8 mouse cellular contexts compared by ENCODE assay signal in the genomic region with DNA sequence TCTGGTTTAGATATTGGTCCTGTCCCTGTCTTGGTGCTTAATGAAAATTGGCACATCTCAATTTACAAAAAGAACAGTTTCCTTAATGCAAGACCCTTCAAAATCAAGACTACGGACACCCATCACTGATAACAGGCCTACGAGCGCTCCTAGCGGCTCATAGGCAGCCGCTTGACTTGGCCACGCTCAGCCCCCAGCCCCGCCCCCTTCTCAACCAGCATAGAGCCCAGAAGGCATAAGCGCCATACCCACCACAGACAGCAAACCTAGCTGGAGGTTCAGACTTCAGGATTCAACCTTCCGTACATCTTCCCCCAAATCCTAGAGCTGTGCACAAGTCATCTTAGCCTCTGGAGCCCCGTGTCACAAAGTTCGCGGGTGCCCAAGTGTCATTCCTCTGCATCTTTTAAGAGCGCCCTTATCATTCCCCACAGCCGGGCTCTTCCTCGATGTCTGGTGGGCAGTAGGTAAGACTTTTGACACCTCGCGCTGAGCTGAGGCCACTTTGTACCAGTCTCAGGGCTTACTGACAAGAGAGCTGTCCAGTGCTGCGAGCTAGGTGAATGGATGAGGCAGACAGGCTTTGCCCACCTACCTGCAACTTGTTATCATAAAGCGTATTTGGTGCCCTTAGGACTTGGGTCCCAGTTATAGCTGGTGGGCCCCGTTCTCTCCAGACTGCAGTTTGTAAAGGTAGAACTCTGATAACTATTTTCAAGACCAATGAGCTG. TPM values are rescaled to one million over a fixed set of nuclear protein-coding genes. Genes with fewer than 3 reads are reported as not detected.
DNase-seq lines count a peak whose midpoint lies in the region; ATAC-seq lines count a peak whose summit lies in the region.

No protein-coding gene starts in this region.

- WGBS in midbrain, embryonic 14.5 days = 43% methylated on average over 20 of the region's 20 CpGs
- 48% methylated on average over 20 of the region's 20 CpGs for WGBS in midbrain, embryonic 13.5 days

- peaks cover 23% of the 10 kb centered on the region for H3K36me3 ChIP-seq in midbrain, embryonic 14.5 days (ENCODE audit: control insufficient read depth, insufficient read depth, low read length)
- peaks cover 24% of the 10 kb centered on the region for H3K36me3 ChIP-seq in midbrain, embryonic 13.5 days

- H3K9ac ChIP-seq in midbrain, embryonic 14.5 days (replicated peaks; ENCODE audit: low read length) = no peak overlapping the region
- no peak overlapping the region; the same call in 1 of the 2 replicates for H3K9ac ChIP-seq in midbrain, embryonic 13.5 days (replicated peaks)

- DNase-seq in gastrocnemius, postnatal 10 days = peak; percentile 43
- no peak for DNase-seq in gastrocnemius, adult 18-20 months (ENCODE audit: low spot score)
- peak; percentile 54 for DNase-seq in midbrain, embryonic 14.5 days
- peak; percentile 22 for DNase-seq in T-cell, adult 2 months (ENCODE audit: low spot score)
- no peak for DNase-seq in layer of hippocampus, postnatal 25 days (ENCODE audit: extremely low spot score in 1 of 2, low spot score in 1 of 2)
- DNase-seq in layer of hippocampus, adult 8-10 months (ENCODE audit: low spot score in 2 of 2) = no peak

- H3K27me3 ChIP-seq in midbrain, embryonic 14.5 days (ENCODE audit: control insufficient read depth, insufficient read depth, low read length) = no peaks in the 10 kb centered on the region
- no peaks in the 10 kb centered on the region for H3K27me3 ChIP-seq in midbrain, embryonic 13.5 days

- H3K4me2 ChIP-seq in midbrain, embryonic 14.5 days (ENCODE audit: low read length) = no peak overlapping the region
- H3K4me2 ChIP-seq in midbrain, embryonic 13.5 days (replicated peaks) = no peak overlapping the region

- peaks cover 12% of the 10 kb centered on the region for H3K4me1 ChIP-seq in midbrain, embryonic 14.5 days (ENCODE audit: control insufficient read depth, insufficient read depth, low read length)
- H3K4me1 ChIP-seq in midbrain, embryonic 13.5 days (replicated peaks) = peaks cover 23% of the 10 kb centered on the region

- no peaks in the 10 kb centered on the region for H3K9me3 ChIP-seq in midbrain, embryonic 14.5 days (ENCODE audit: control insufficient read depth, low read length)
- H3K9me3 ChIP-seq in midbrain, embryonic 13.5 days = no peaks in the 10 kb centered on the region

- H3K27ac ChIP-seq in midbrain, embryonic 14.5 days (replicated peaks; ENCODE audit: low read depth, low read length) = no peak overlapping the region
- H3K27ac ChIP-seq in midbrain, embryonic 13.5 days = no peak overlapping the region

- no peak for ATAC-seq in midbrain, embryonic 14.5 days (ENCODE audit: low FRiP score, low TSS enrichment)
- ATAC-seq in midbrain, embryonic 13.5 days = no peak
- peak; percentile 17 for ATAC-seq in megakaryocyte progenitor cell, adult 5-6 weeks (replicated peaks; ENCODE audit: poor library complexity)

- no peak overlapping the region for H3K4me3 ChIP-seq in midbrain, embryonic 14.5 days (replicated peaks; ENCODE audit: low read depth, low read length)
- no peak overlapping the region for H3K4me3 ChIP-seq in midbrain, embryonic 13.5 days (replicated peaks)

RNA-seq across cellular contexts. Expression of gene Rplp1, which starts 3.7 kb away (rescaled TPM):
- total RNA-seq in gastrocnemius, postnatal 10 days (2021) = 1,000 to 10,000 TPM; 1,829 to 1,854 TPM
- total RNA-seq in gastrocnemius, adult 18-20 months (2021) = 1,000 to 10,000 TPM; 1,375 to 1,461 TPM
- 935 and 1,231 TPM in 2 replicates for polyA plus RNA-seq in midbrain, embryonic 14.5 days (2014; fragmentation: Nextera tagmentation; extraction: Ambion mirVana)
- 860 and 872 TPM in 2 replicates for polyA plus RNA-seq in midbrain, embryonic 13.5 days (2015; fragmentation: Nextera tagmentation; extraction: Ambion mirVana)
- total RNA-seq in megakaryocyte progenitor cell, adult 5-6 weeks (2015) = 3,301 and 3,503 TPM in 2 replicates
- total RNA-seq in megakaryocyte progenitor cell, adult 5-6 weeks (2017) = 5,104 and 5,789 TPM in 2 replicates
- 1,000 to 10,000 TPM; 1,278 to 1,525 TPM for total RNA-seq in layer of hippocampus, postnatal 25 days (2021)
- 1,000 to 10,000 TPM; 1,353 to 1,799 (median 1,659) TPM for total RNA-seq in layer of hippocampus, adult 8-10 months (2022)

RNA-seq across cellular contexts. Expression of gene Kif23, which starts 35.9 kb away (rescaled TPM):
- 10 to 100 TPM; 16.9 to 25.0 TPM for total RNA-seq in gastrocnemius, postnatal 10 days (2021)
- total RNA-seq in gastrocnemius, adult 18-20 months (2021) = under 1 TPM; 0.37 to 0.88 TPM
- 9.6 and 26.3 TPM in 2 replicates for polyA plus RNA-seq in midbrain, embryonic 14.5 days (2014; fragmentation: Nextera tagmentation; extraction: Ambion mirVana)
- polyA plus RNA-seq in midbrain, embryonic 13.5 days (2015; fragmentation: Nextera tagmentation; extraction: Ambion mirVana) = 36.8 and 40.1 TPM in 2 replicates
- total RNA-seq in megakaryocyte progenitor cell, adult 5-6 weeks (2015) = 106 and 127 TPM in 2 replicates
- total RNA-seq in megakaryocyte progenitor cell, adult 5-6 weeks (2017) = 170 and 190 TPM in 2 replicates
- 1 to 10 TPM in 1 of 2 experiments, under 1 TPM in 1; 0.85 to 2.6 TPM for total RNA-seq in layer of hippocampus, postnatal 25 days (2021)
- total RNA-seq in layer of hippocampus, adult 8-10 months (2022) = 1 to 10 TPM in 3 of 4 experiments, under 1 TPM in 1; 0.91 to 2.7 (median 1.9) TPM

Comparison
In these comparisons a context has a peak if more than half of its experiments do, and no peak if none do; other contexts are left out.
1. DNase-seq: peak in gastrocnemius, postnatal 10 days (single experiment), midbrain, embryonic 14.5 days (single experiment) and T-cell, adult 2 months (single experiment); none in gastrocnemius, adult 18-20 months (single experiment), layer of hippocampus, postnatal 25 days (0 of 2) and layer of hippocampus, adult 8-10 months (0 of 2).
2. RNA of gene Kif23, which starts 35.9 kb away (total RNA-seq): 106 to 190 TPM in megakaryocyte progenitor cell, adult 5-6 weeks and 16.9 to 25.0 TPM in gastrocnemius, postnatal 10 days; 0.85 to 2.6 TPM in layer of hippocampus, postnatal 25 days, 0.91 to 2.7 TPM in layer of hippocampus, adult 8-10 months and 0.37 to 0.88 TPM in gastrocnemius, adult 18-20 months; every median in the first group is over 4 times any median in the second.